Mouse (Mus musculus): ENCODE data around the gene Gm20883. TPM values are rescaled to one million over a fixed set of nuclear protein-coding genes. Genes with fewer than 3 reads are reported as not detected.
"Not testable (repeated sequence)": the region's sequence is repeated elsewhere in the genome, so short reads cannot be mapped to it uniquely, and the experiment has no call there.

Gm20883 gene
- not detected in 2 replicates for polyA plus RNA-seq (2012; rRNA removed)

DNA sequence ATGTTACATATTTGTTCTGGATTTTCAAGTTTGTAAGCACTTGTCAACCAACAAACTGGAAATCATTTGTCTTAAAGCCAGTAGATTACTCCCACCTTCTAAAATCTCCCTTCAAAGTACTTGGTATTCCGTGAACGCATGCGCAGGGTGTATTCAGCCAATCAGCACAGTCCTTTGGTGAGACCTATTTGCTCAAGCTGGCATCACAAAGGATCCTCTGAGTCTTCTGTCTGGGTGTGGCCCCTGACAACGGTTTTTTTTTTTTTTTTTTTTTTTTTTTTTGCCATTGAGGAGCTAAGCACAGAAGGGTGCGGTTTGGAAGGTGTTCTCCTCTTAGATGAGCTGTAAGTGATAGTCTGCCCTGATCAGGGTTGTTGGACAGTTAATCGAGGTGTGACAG is at the start of gene Gm20883:
Gm20883 (plus strand) TSS at position 301 of the 400 bp plus-strand sequence.
- not testable (repeated sequence) for H3K27ac ChIP-seq (ENCODE audit: control insufficient read depth, insufficient read depth, low read depth, low read length); H3K27me3 ChIP-seq (ENCODE audit: control insufficient read depth, insufficient read depth, low read length); H3K36me3 ChIP-seq (ENCODE audit: control insufficient read depth, insufficient read depth, low read length); H3K4me1 ChIP-seq (ENCODE audit: control insufficient read depth, insufficient read depth, low read length); H3K4me3 ChIP-seq (ENCODE audit: control insufficient read depth, low read depth, low read length)
